Mouse (Mus musculus): Measurements from ENCODE around the gene Pex7. TPM values are rescaled to one million over a fixed set of nuclear protein-coding genes. Genes with fewer than 3 reads are reported as not detected.
A peak's percentile ranks its signal among the peaks of the same experiment; 100 is the strongest.
"Not testable (repeated sequence)": the region's sequence is repeated elsewhere in the genome, so short reads cannot be mapped to it uniquely, and the experiment has no call there.

The Pex7 gene
- polyA plus RNA-seq, 3 experiments from 2014 or later: 1.6 to 12.6 (median 5.8) TPM

DNA sequence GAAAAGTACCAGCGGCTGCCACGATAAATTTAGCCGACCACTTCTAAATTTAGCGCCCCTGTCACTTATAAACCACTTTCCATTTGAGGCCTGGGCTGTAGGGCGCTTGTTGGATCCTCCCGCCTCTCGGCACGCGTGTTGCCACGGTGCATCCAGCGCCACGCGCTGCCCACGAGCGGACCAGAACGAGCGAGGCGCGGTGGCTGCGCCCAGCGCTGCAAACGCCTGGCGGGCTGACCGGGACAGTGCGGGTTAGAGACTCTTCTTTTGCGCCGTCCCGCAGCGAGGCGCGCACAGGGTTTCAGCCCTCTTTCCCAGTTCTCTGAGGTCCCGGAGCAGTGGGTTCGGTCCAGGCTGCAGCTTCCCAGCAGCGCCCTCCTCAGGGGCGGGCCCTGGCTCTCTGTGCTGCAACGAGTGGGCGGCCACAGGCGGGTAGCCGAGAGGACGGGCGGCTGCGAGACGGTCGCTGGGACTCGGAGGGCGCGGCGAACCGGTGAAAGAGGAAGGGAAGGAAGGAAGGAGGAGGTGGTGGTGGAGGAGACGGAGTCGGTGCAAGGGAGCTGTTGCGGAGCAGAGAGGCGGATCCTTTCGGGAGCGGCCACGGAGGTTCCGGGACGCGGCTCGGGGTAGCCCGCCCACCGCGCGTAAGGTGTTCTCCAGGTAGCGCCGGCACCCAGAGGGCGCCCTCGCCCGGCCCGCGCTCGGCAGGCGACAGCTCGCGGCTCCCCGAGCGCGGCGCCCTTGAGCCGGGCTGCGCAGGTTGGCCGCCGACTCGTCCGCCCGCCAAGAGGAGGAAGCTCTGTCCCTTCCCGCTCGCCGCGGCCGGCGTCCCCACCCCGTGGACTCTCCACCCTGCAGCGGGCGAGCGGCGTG lies 26.3 kb upstream of the Pex7 start:
- peak; percentile 80 for ATAC-seq

- no peak for ATAC-seq
Measured at GRCm38 (mm10) chr10:19932986-19933385, 25.5 kb upstream of the Pex7 start.

DNA sequence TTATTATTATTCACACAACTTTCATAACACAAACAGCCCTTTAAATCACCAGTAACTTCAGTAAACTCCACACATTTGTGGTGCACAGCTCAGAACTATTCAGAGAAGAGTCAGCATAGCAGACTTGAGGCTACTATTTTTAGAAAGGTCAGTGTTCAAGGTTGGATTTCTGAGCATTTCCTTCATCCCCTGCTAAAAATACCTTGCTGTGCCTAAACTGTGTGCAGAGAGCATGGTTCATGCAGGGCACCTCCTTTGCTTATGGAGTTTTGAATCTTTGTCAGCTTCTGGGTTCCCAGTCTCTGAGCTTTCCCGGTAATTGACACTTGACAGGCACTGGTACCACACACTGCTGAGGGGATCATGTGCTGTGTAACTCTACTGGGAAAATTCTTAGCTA lies 20.7 kb upstream of the Pex7 start:
- no peak for ATAC-seq

DNA sequence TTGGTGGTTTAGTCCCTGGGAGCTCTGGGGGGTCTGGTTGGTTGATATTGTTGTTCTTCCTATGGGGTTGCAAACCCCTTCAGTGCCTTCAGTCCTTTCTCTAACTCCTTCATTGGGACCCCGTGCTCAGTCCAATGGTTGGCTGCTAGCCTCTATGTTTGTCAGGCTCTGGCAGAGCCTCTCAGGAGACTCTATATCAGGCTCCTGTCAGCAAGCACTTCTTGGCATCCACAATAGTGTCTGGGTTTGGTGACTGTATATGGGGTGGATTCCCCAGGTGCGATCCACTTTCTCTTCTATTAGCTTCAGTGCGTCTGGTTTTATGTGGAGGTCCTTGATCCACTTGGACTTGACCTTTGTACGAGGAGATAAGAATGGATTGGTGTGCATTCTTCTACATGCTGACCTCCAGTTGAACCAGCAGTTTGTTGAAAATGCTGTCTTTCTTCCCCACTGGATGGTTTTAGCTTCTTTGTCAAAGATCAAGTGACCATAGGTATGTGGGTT lies 19.0 kb upstream of the Pex7 start:
- not testable (repeated sequence) for ATAC-seq

DNA sequence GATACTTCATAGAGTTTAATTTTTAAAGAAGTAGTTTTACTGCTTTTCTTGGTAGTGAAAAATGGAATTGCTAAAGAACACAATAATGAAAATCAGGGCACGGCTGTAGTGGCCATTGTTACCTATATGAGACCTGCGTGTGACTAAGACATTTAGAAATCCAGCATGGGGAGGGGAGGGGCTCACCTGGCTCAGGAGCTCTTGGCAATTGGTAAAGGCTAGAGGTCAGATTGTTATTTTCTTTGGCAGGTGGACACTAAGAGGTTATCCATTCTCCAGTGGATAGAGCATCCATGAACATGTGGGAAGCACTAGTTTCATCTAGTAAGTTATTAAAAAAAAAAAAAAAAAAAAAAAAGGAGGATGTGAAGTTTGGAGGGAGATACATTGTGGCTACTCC lies 16.8 kb upstream of the Pex7 start:
- no peak for ATAC-seq

DNA sequence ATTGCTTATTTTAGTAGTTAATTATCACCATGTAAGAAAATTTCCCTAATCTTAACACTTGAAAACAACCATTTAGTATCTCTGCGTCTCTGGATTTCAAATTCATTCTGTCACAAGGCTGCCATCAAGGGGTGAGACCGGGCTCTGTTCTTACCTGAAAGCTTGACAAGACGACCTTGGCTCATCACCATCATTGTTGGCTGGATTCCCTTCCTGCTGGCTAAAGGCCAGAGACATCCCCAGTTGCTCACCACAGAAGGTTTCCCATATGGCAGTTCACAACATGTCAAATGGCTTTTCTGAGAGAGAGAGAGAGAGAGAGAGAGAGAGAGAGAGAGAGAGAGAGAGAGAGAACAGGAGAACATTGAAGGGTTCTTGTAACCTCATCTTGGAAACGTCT lies 14.9 kb upstream of the Pex7 start:
- no peak for ATAC-seq

DNA sequence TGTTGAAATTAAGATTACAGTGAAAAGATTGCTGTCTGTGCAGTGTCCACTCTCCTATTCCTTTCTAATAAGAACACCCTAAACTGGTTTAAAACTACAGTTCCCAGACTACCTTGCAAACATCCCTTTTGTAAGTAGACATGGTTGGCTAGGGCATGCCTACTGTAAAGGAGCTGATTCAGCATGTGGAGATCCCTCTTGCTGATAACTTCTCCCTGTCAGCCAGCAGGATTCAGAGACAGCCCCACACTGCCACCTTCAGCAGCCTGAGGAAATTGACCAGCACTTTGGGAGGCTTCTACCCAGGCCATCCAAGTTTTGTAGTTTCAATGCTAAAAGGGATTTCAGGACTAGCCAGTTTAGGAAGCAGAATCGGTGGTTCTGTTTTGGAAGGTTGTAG lies 7.8 kb upstream of the Pex7 start:
- ATAC-seq: peak; percentile 17

- no peak for ATAC-seq
Measured at GRCm38 (mm10) chr10:19913806-19914205, 6.3 kb upstream of the Pex7 start.

- no peak for ATAC-seq
Measured at GRCm38 (mm10) chr10:19911583-19911982, 4.1 kb upstream of the Pex7 start.

DNA sequence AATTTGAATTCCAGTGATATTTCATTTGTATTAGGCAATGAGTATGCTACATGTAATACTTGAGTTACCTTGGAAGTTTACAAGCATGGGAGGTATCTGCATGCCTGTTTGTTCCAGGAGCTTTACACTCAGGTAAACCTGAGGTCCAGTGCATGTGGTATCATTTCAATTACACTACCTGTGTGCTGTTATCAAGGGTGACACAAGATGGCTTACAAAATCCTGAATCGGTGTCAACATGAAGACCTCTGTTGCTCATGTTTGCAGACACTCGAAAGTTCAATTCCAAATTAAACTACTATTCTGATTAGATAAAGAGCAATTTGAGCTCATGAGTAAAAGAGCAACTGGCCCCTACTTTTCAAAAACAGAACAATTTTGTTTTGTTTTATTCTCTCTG lies 3.0 kb upstream of the Pex7 start:
- no peak for ATAC-seq

DNA sequence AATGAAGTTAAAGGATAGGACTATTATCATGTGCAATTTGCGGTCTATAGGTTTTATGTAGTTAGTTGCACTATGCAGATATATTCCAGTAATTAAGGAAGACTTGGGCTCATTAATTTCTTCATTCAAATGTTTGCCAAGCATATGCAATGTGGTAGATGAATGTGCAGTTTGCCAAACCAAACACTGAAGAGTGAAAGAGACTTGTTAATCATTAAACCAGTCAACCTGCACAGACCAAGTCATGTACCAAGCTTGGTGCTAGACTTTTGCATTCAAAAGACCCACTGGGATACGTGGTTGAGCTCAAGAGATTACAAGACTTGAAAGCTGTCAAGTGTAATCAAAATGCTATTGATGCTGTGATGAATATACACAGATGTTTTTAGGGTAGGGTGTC lies 587 bp upstream of the Pex7 start:
- no peak for ATAC-seq

- ATAC-seq: no peak
Measured at GRCm38 (mm10) chr10:19904077-19904820, 3.2 kb downstream of the Pex7 start.

DNA sequence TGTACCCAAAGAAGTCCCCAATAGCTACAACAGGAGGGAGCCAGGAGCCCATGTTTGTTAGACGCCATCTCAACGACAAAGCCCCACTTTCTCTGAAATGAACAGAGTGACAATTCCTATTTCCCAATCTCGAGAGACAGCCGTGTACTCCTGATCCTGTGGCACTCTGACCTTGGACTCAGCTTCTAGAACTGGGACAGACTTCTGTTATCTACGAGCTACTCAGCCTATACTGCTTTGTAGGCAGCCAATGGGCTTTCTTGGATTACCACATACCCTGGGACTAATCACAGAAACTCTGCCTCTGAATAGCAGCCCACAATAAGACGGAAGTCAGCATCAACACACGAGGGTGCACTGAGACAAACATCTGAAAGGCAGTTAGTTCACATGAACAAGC lies 5.5 kb downstream of the Pex7 start:
- ATAC-seq: no peak

DNA sequence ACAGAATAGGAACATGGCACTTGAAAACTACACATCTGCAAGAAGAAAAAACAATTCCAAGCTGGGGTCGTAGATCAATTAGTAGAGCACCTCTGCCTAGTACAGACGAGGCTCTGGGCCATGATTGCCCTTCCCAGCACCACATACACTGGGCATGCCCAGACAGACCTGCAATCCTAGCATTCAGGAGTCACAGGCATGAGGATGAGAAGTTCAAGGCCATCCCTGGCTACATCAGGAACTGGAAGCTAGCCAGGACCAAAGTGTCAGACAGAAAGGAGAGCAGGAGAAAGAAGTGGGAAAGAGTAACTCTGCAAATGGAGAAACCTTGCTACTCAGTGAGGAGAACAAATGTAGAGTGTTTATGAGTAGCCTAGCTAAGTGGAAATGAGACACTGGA lies 7.3 kb downstream of the Pex7 start:
- no peak for ATAC-seq

DNA sequence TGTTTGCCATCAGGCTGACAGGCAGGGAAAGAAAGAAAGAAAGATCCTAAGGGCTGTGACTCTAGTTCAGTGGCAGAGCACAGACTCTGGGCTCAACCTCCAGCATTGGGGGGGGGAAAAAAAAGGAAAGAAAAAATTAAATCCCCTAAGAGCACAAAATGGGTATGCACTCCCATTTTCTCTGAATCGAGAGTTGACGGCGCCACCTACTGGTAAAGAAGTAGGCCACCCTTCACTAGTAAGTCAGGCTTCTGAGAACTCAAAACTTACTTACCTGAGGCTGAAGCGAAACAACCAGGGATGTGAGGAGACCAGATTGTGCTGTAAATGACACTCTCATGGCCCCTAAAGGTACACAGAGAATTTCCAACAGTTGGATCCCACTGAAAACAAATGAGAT lies 13.5 kb downstream of the Pex7 start:
- ATAC-seq: peak; percentile 69

DNA sequence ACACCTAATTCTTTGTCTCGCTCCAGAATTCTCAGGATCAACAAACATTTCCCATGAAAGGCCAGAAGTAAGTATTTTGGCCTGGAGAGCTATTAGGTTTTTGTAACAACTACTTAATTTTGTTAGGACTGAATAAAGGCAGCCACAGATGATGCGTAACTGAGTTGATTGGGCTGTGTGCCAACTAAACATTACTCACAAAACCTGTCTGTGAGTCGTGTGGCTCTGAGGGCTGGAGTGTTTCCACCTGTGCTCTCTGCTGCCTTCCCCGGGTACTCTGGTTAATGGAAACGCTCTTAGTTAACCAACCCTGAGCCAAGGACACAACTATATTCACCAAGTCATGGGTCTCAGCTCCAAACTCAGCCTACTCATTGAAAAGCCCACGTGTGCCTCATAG lies 14.3 kb downstream of the Pex7 start:
- no peak for ATAC-seq

- ATAC-seq: no peak
Measured at GRCm38 (mm10) chr10:19891686-19892085, 15.8 kb downstream of the Pex7 start.

DNA sequence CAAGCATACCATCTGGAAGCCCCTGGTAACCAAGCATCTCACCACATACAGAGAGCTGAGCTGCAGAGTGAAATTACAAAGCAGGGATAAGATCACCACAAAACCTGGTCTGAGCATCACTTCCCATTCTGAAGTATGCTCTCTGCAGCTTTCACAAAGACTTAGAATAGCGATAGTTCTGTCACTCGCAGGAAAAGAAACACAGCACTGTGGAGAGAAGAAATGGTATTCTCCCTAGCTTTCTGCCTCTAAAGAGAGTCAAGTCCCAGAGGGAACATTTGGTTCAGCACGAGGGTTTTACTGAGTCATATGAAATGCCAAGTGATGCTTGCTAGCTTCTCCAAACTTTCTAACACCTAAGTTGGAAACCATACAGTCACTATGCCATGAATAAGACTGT lies 17.6 kb downstream of the Pex7 start:
- ATAC-seq: no peak

GRCm38 (mm10) chr10:19886249-19886648 lies 21.2 kb downstream of the Pex7 start:
- ATAC-seq: peak; percentile 58

- no peak for ATAC-seq
Measured at GRCm38 (mm10) chr10:19884409-19884808, 23.1 kb downstream of the Pex7 start.

GRCm38 (mm10) chr10:19880437-19880836 lies 27.1 kb downstream of the Pex7 start:
- ATAC-seq: no peak

- ATAC-seq: no peak
Measured at GRCm38 (mm10) chr10:19879161-19879560, 28.3 kb downstream of the Pex7 start.

DNA sequence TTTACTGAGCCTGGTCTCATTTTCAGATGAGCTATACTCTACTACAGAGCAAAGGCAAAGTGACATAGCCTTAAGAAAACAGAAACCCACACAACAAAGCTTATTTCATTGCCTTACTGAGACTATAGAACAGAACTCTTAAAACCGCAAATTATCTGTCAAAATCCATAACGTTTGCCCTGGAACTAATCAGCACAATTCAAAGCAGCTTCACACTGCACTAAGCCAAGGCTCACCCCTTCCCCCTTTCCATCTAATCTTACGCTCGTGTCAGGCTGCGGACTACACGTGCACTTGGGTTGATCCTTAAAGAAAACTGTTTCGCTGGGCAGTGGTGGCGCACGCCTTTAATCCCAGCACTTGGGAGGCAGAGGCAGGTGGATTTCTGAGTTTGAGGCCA lies 29.8 kb downstream of the Pex7 start:
- no peak for ATAC-seq

DNA sequence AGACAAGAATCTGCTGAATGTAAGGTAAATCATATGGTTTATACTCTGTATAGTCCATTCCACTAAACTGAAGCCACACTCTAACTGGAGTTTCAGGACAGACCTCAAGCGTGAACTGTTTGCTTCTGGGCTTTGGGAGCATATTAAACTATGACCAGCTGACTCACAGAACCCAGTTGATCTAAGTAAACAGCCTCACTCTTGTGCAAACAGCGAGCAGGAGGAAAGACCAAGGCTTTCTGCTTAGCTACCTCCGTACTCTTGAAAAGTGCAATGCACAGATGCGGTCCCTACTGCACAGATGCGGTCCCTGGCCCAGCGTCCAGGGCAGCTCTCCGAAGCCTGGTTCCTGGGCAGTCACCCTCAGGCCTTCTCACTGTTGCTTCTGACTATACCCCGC lies 30.2 kb downstream of the Pex7 start:
- no peak for ATAC-seq
